Mouse (Mus musculus) G1E (cell line): ENCODE measurements around the gene Spats2l.

Source experiments
- CTCF ChIP-seq: IDR thresholded peaks from 2 replicates; pipeline ENCODE4 v1.5.1; 2012; ENCODE audit warnings: low read depth, low read length, inconsistent platforms, mixed read lengths
- GATA1 ChIP-seq: IDR thresholded peaks from 2 replicates; pipeline ENCODE4 v1.6.1; 2012; ENCODE audit warnings: borderline replicate concordance, low read length, inconsistent platforms, mixed read lengths
- POLR2AphosphoS5 ChIP-seq: IDR thresholded peaks from 2 replicates; pipeline ENCODE4 v1.6.1; 2012; ENCODE audit warnings: low read depth, low read length, inconsistent platforms; ENCODE audit not compliant: insufficient replicate concordance

GRCm38 (mm10) chr1:57995432-57996132 is 221.6 kb downstream of the Spats2l start, which contains the start of gene Sgo2a:
- TF ChIP-seq CTCF (no peak), GATA1 (no peak), POLR2AphosphoS5 (no peak)
